Comparison of ENCODE assay signal across 24 mouse cellular contexts in genomic region chr19:37612893-37613292, GRCm38 (mm10).
A peak's percentile ranks its signal among the peaks of the same experiment; 100 is the strongest.
DNase-seq lines count a peak whose midpoint lies in the region; ATAC-seq and TF ChIP-seq lines count a peak whose summit lies in the region.
"Had no signal": no experiment of that assay in that cellular context is flagged by ENCODE, and none has a peak within 500 bp of the region (broad histone marks: within the 10 kb centered on the region; RNA-seq: fewer than 3 reads in every experiment).

No protein-coding gene starts in this region.

- 40% methylated on average over 7 of the region's 7 CpGs for WGBS in forebrain, embryonic 16.5 days
- 80% methylated on average over 7 of the region's 7 CpGs for WGBS in forebrain, embryonic 12.5 days

- no peaks in the 10 kb centered on the region for H3K9me3 ChIP-seq in forebrain, embryonic 16.5 days (ENCODE audit: control insufficient read depth, low read length)
- H3K9me3 ChIP-seq in forebrain, embryonic 12.5 days, result no peaks in the 10 kb centered on the region
- H3K9me3 ChIP-seq: embryonic facial prominence, embryonic 12.5 days; embryonic facial prominence, embryonic 15.5 days; heart, embryonic 10.5 days; heart, embryonic 13.5 days had no signal

- no peak overlapping the region for H3K4me2 ChIP-seq in forebrain, embryonic 16.5 days (ENCODE audit: low read length)
- H3K4me2 ChIP-seq in forebrain, embryonic 12.5 days, result no peak overlapping the region
- H3K4me2 ChIP-seq: embryonic facial prominence, embryonic 12.5 days; embryonic facial prominence, embryonic 15.5 days; heart, embryonic 13.5 days; hindbrain, embryonic 14.5 days had no signal

- H3K4me3 ChIP-seq in forebrain, embryonic 16.5 days (replicated peaks; ENCODE audit: low read length), result no peak overlapping the region
- H3K4me3 ChIP-seq in forebrain, embryonic 12.5 days (replicated peaks), result no peak overlapping the region
- H3K4me3 ChIP-seq: embryonic facial prominence, embryonic 12.5 days; embryonic facial prominence, embryonic 15.5 days; heart, adult 2 months; heart, embryonic 10.5 days; heart, embryonic 13.5 days had no signal

- H3K36me3 ChIP-seq in forebrain, embryonic 16.5 days (ENCODE audit: control insufficient read depth, insufficient read depth), result peaks cover 3% of the 10 kb centered on the region; the same call in 1 of the 2 replicates
- no peaks in the 10 kb centered on the region; the same call in 1 of the 2 replicates for H3K36me3 ChIP-seq in forebrain, embryonic 12.5 days (replicated peaks)
- 0 out of 2 replicates have a peak, but pooled peaks cover 2% of the 10 kb centered on the region for H3K36me3 ChIP-seq in splenic B cell, adult 2 months (ENCODE audit: control insufficient read depth, insufficient read depth, low read length, poor library complexity, severe bottlenecking)
- H3K36me3 ChIP-seq: embryonic facial prominence, embryonic 12.5 days; embryonic facial prominence, embryonic 15.5 days had no signal

- no peaks in the 10 kb centered on the region for H3K4me1 ChIP-seq in forebrain, embryonic 16.5 days (replicated peaks; ENCODE audit: control insufficient read depth, insufficient read depth, low read length)
- no peaks in the 10 kb centered on the region; the same call in 1 of the 2 replicates for H3K4me1 ChIP-seq in forebrain, embryonic 12.5 days
- H3K4me1 ChIP-seq: embryonic facial prominence, embryonic 15.5 days had no signal

- TF ChIP-seq CTCF in brain, embryonic 14.5 days (IDR thresholded peaks at IDR 0.05; ENCODE audit: borderline replicate concordance, extremely low read depth, insufficient read depth, insufficient read length), result no peak

- TF ChIP-seq POLR2A in brain, embryonic 14.5 days (IDR thresholded peaks at IDR 0.05; ENCODE audit: borderline replicate concordance, extremely low read depth, insufficient read depth, insufficient read length, poor library complexity, severe bottlenecking), result no peak

- no peak overlapping the region for H3K9ac ChIP-seq in forebrain, embryonic 16.5 days (replicated peaks; ENCODE audit: low read depth, low read length)
- no peak overlapping the region for H3K9ac ChIP-seq in forebrain, embryonic 12.5 days
- H3K9ac ChIP-seq: embryonic facial prominence, embryonic 12.5 days; embryonic facial prominence, embryonic 15.5 days; heart, embryonic 13.5 days; hindbrain, embryonic 14.5 days had no signal

- no peaks in the 10 kb centered on the region for H3K27me3 ChIP-seq in forebrain, embryonic 16.5 days (replicated peaks; ENCODE audit: control insufficient read depth, insufficient read depth, low read length)
- no peaks in the 10 kb centered on the region for H3K27me3 ChIP-seq in forebrain, embryonic 12.5 days
- H3K27me3 ChIP-seq in splenic B cell, adult 2 months (ENCODE audit: control insufficient read depth, insufficient read depth, low read length, poor library complexity, severe bottlenecking), result no peaks in the 10 kb centered on the region
- H3K27me3 ChIP-seq: embryonic facial prominence, embryonic 12.5 days; embryonic facial prominence, embryonic 15.5 days; heart, embryonic 13.5 days had no signal

- ATAC-seq in forebrain, embryonic 16.5 days, result 0 out of 2 replicates have a peak, but pooled peaks have one; percentile 23
- ATAC-seq in forebrain, embryonic 12.5 days (ENCODE audit: low FRiP score), result no peak
- ATAC-seq: hindbrain, postnatal 0 days; inflammation-experienced regulatory T-cells, adult 6 months; intestine, postnatal 0 days had no signal

- H3K27ac ChIP-seq in forebrain, embryonic 16.5 days (ENCODE audit: low read length), result no peak overlapping the region
- no peak overlapping the region for H3K27ac ChIP-seq in forebrain, embryonic 12.5 days
- H3K27ac ChIP-seq: embryonic facial prominence, embryonic 15.5 days; heart, adult 2 months; heart, embryonic 10.5 days; heart, embryonic 13.5 days; hindbrain, embryonic 14.5 days; hindbrain, postnatal 0 days had no signal

- peak; percentile 13 for DNase-seq in A20 (ENCODE audit: low read depth, low spot score)
- DNase-seq in brain, embryonic 14.5 days (ENCODE audit: low read depth), result peak; percentile 63
- peak; percentile 36 for DNase-seq in splenic B cell, adult 2 months (ENCODE audit: low read depth, low spot score)
- no peak for DNase-seq in adrenal gland, adult 8-10 months
- DNase-seq: adrenal gland, postnatal 14 days; cerebellum, adult 11-12 months; cerebellum, adult 8-10 months; cerebellum, postnatal 10 days; cerebellum, postnatal 36 days; embryo, embryonic 11 days; gastrocnemius, postnatal 36 days; heart, adult 2 months; heart, postnatal 14 days; heart, postnatal 4 days had no signal
